Mouse (Mus musculus): ENCODE measurements around the gene Tulp2. TPM values are rescaled to one million over a fixed set of nuclear protein-coding genes. Genes with fewer than 3 reads are reported as not detected.
A peak's percentile ranks its signal among the peaks of the same experiment; 100 is the strongest.

Gene Tulp2
- not detected in 2 replicates for polyA plus RNA-seq (2012; ENCODE audit: insufficient read depth, insufficient read length, missing spikeins)

- H3K4me1 ChIP-seq (ENCODE audit: control insufficient read depth, insufficient read depth, insufficient read length, low read length), result no peaks in the 10 kb centered on the region
These were observed at the start of gene Tulp2 for GRCm38 (mm10) chr7:45481374-45481927. TSS of gene Tulp2 (plus strand) at chr7:45481877.

GRCm38 (mm10) chr7:45433835-45434202 lies 47.9 kb upstream of the Tulp2 start:
- peak overlapping the region; percentile 78 for H3K4me3 ChIP-seq (ENCODE audit: insufficient read depth, low read depth, low read length)
- H3K27ac ChIP-seq (replicated peaks; ENCODE audit: low read depth, low read length), result peak overlapping the region; percentile 42
- H3K4me1 ChIP-seq (ENCODE audit: control insufficient read depth, insufficient read depth, insufficient read length, low read length), result peaks cover 14% of the 10 kb centered on the region

More at GRCm38 (mm10) chr7:45481374-45481927, at the start of gene Tulp2:
- no peak within 1 kb of the TSS for H3K4me3 ChIP-seq (ENCODE audit: insufficient read depth, low read depth, low read length)
- H3K27ac ChIP-seq (replicated peaks; ENCODE audit: low read depth, low read length), result no peak within 1 kb of the TSS

GRCm38 (mm10) chr7:45434203-45435015 lies 47.3 kb upstream of the Tulp2 start, which contains the start of gene Gys1:
TSS of gene Gys1 (plus strand) at chr7:45434844.
- peaks cover 14% of the 10 kb centered on the region for H3K4me1 ChIP-seq (ENCODE audit: control insufficient read depth, insufficient read depth, insufficient read length, low read length)
- H3K4me3 ChIP-seq (ENCODE audit: insufficient read depth, low read depth, low read length), result peak within 1 kb of the TSS; percentile 78
- H3K27ac ChIP-seq (replicated peaks; ENCODE audit: low read depth, low read length), result peak within 1 kb of the TSS; percentile 95

GRCm38 (mm10) chr7:45435038-45435437 lies 46.6 kb upstream of the Tulp2 start:
- H3K27ac ChIP-seq (replicated peaks; ENCODE audit: low read depth, low read length), result peak overlapping the region; percentile 95
- peaks cover 14% of the 10 kb centered on the region for H3K4me1 ChIP-seq (ENCODE audit: control insufficient read depth, insufficient read depth, insufficient read length, low read length)
- H3K4me3 ChIP-seq (ENCODE audit: insufficient read depth, low read depth, low read length), result peak overlapping the region; percentile 76

- Histone ChIP-seq H3K27ac (replicated peaks; ENCODE audit: low read depth, low read length) (peak overlapping the region; percentile 95; the same call in 1 of the 2 replicates), H3K4me1 (ENCODE audit: control insufficient read depth, insufficient read depth, insufficient read length, low read length) (peaks cover 14% of the 10 kb centered on the region), H3K4me3 (ENCODE audit: insufficient read depth, low read depth, low read length) (peak overlapping the region; percentile 76)
These were observed 45.2 kb upstream of the Tulp2 start for GRCm38 (mm10) chr7:45436444-45436843.

GRCm38 (mm10) chr7:45437046-45437445 lies 44.6 kb upstream of the Tulp2 start:
- no peak overlapping the region for H3K27ac ChIP-seq (replicated peaks; ENCODE audit: low read depth, low read length)
- peaks cover 14% of the 10 kb centered on the region for H3K4me1 ChIP-seq (ENCODE audit: control insufficient read depth, insufficient read depth, insufficient read length, low read length)
- H3K4me3 ChIP-seq (ENCODE audit: insufficient read depth, low read depth, low read length), result no peak overlapping the region

- Histone ChIP-seq H3K4me3 (ENCODE audit: insufficient read depth, low read depth, low read length) (no peak within 1 kb of the TSS), H3K4me1 (ENCODE audit: control insufficient read depth, insufficient read depth, insufficient read length, low read length) (peaks cover 14% of the 10 kb centered on the region), H3K27ac (replicated peaks; ENCODE audit: low read depth, low read length) (no peak within 1 kb of the TSS; the same call in 1 of the 2 replicates)
These were observed 44.0 kb upstream of the Tulp2 start, which contains the start of gene Ruvbl2 for GRCm38 (mm10) chr7:45437521-45438276. TSS of gene Ruvbl2 (minus strand) at chr7:45438096.

- H3K4me1 ChIP-seq (ENCODE audit: control insufficient read depth, insufficient read depth, insufficient read length, low read length), result no peaks in the 10 kb centered on the region
- H3K27ac ChIP-seq (replicated peaks; ENCODE audit: low read depth, low read length), result no peak overlapping the region
- no peak overlapping the region for H3K4me3 ChIP-seq (ENCODE audit: insufficient read depth, low read depth, low read length)
These were observed 37.9 kb upstream of the Tulp2 start for GRCm38 (mm10) chr7:45443526-45444420.

GRCm38 (mm10) chr7:45446589-45446988 lies 35.1 kb upstream of the Tulp2 start:
- H3K27ac ChIP-seq (replicated peaks; ENCODE audit: low read depth, low read length), result no peak overlapping the region
- no peaks in the 10 kb centered on the region for H3K4me1 ChIP-seq (ENCODE audit: control insufficient read depth, insufficient read depth, insufficient read length, low read length)
- no peak overlapping the region for H3K4me3 ChIP-seq (ENCODE audit: insufficient read depth, low read depth, low read length)

- Histone ChIP-seq H3K4me3 (ENCODE audit: insufficient read depth, low read depth, low read length) (no peak overlapping the region), H3K4me1 (ENCODE audit: control insufficient read depth, insufficient read depth, insufficient read length, low read length) (no peaks in the 10 kb centered on the region)
These were observed 34.2 kb upstream of the Tulp2 start for GRCm38 (mm10) chr7:45447325-45447990.

GRCm38 (mm10) chr7:45449974-45450373 lies 31.7 kb upstream of the Tulp2 start:
- Histone ChIP-seq H3K4me3 (ENCODE audit: insufficient read depth, low read depth, low read length) (no peak overlapping the region), H3K27ac (replicated peaks; ENCODE audit: low read depth, low read length) (no peak overlapping the region)

More at GRCm38 (mm10) chr7:45447325-45447990, 34.2 kb upstream of the Tulp2 start:
- no peak overlapping the region for H3K27ac ChIP-seq (replicated peaks; ENCODE audit: low read depth, low read length)

GRCm38 (mm10) chr7:45451344-45451982 lies 30.2 kb upstream of the Tulp2 start:
- Histone ChIP-seq H3K27ac (replicated peaks; ENCODE audit: low read depth, low read length) (no peak overlapping the region), H3K4me3 (ENCODE audit: insufficient read depth, low read depth, low read length) (no peak overlapping the region), H3K4me1 (ENCODE audit: control insufficient read depth, insufficient read depth, insufficient read length, low read length) (peaks cover 3% of the 10 kb centered on the region; the same call in 1 of the 2 replicates)

More at GRCm38 (mm10) chr7:45449974-45450373, 31.7 kb upstream of the Tulp2 start:
- H3K4me1 ChIP-seq (ENCODE audit: control insufficient read depth, insufficient read depth, insufficient read length, low read length), result no peaks in the 10 kb centered on the region

- H3K4me3 ChIP-seq (ENCODE audit: insufficient read depth, low read depth, low read length), result no peak overlapping the region
- no peak overlapping the region for H3K27ac ChIP-seq (replicated peaks; ENCODE audit: low read depth, low read length)
- peaks cover 3% of the 10 kb centered on the region for H3K4me1 ChIP-seq (ENCODE audit: control insufficient read depth, insufficient read depth, insufficient read length, low read length)
These were observed 26.7 kb upstream of the Tulp2 start for GRCm38 (mm10) chr7:45454971-45455370.

Data from brown adipose tissue, adult 24 weeks (tissue).